8 mouse cellular contexts compared by ENCODE assay signal in genomic region chr1:191964773-191965481, GRCm38 (mm10). TPM values are rescaled to one million over a fixed set of nuclear protein-coding genes. Genes with fewer than 3 reads are reported as not detected.
A peak's percentile ranks its signal among the peaks of the same experiment; 100 is the strongest.
DNase-seq lines count a peak whose midpoint lies in the region.

No protein-coding gene starts in this region.

- no peaks in the 10 kb centered on the region for H3K9me3 ChIP-seq in megakaryocyte, embryonic 14.5 days

- H3K4me1 ChIP-seq in megakaryocyte, embryonic 14.5 days: peaks cover 41% of the 10 kb centered on the region

- H3K4me3 ChIP-seq in megakaryocyte, embryonic 14.5 days (replicated peaks): peak overlapping the region; percentile 67

- peaks cover 38% of the 10 kb centered on the region for H3K27me3 ChIP-seq in megakaryocyte, embryonic 14.5 days (replicated peaks)

- DNase-seq in R1 (ENCODE audit: low read depth, low spot score): peak; percentile 89
- peak; percentile 88 to 91 for DNase-seq in cerebellum, postnatal 10 days
- DNase-seq in frontal cortex, postnatal 36 days (ENCODE audit: low spot score in 2 of 2): peak; percentile 76 to 81
- DNase-seq in induced T-regulatory cell, adult 2 months (ENCODE audit: low read depth): peak; percentile 93
- peak; percentile 44 to 63 for DNase-seq in left cerebral cortex, adult 8-10 months (ENCODE audit: low spot score in 2 of 2)
- DNase-seq in right cerebral cortex, adult 2 months (ENCODE audit: low spot score in 2 of 2): peak; percentile 83 to 84
- DNase-seq in urinary bladder, postnatal 36 days (ENCODE audit: low spot score in 2 of 2): peak; percentile 70 to 78

- no peaks in the 10 kb centered on the region for H3K36me3 ChIP-seq in megakaryocyte, embryonic 14.5 days (replicated peaks; ENCODE audit: low read length)

RNA-seq across cellular contexts. Expression of gene Rd3, which starts 12.2 kb away (rescaled TPM):
- under 1 TPM; 0.09 to 0.42 (median 0.27) TPM for total RNA-seq in left cerebral cortex, adult 8-10 months (2022)
- polyA plus RNA-seq in megakaryocyte, embryonic 14.5 days (2012; ENCODE audit: insufficient read depth, low replicate concordance): 0.88 and 1.3 TPM in 2 replicates

RNA-seq across cellular contexts. Expression of gene Slc30a1, which starts 58.4 kb away (rescaled TPM):
- 10 to 100 TPM; 32.2 to 42.0 (median 35.1) TPM for total RNA-seq in left cerebral cortex, adult 8-10 months (2022)
- 22.9 and 46.4 TPM in 2 replicates for polyA plus RNA-seq in megakaryocyte, embryonic 14.5 days (2012; ENCODE audit: insufficient read depth, low replicate concordance)

Comparison
In these comparisons a context has a peak if more than half of its experiments do, and no peak if none do; other contexts are left out.
1. Peak in every context shown above with its lines: DNase-seq and H3K4me3 ChIP-seq.